Mouse (Mus musculus) hindbrain, embryonic 10.5 days (tissue): ENCODE measurements around the gene Thop1. TPM values are rescaled to one million over a fixed set of nuclear protein-coding genes. Genes with fewer than 3 reads are reported as not detected.
A peak's percentile ranks its signal among the peaks of the same experiment; 100 is the strongest.
"Not testable (repeated sequence)": the region's sequence is repeated elsewhere in the genome, so short reads cannot be mapped to it uniquely, and the experiment has no call there.

ENCODE experiments used
- DNase-seq: peaks from one replicate; pipeline ENCODE4 v3.0.0-alpha.2; 2017; ENCODE audit warnings: low spot score
- H3K27ac ChIP-seq: fragments of 300-500 bp; sonication (generic); 2 replicates; pipeline ENCODE4 v1.5.1; 2016; ENCODE audit warnings: mild to moderate bottlenecking, moderate library complexity
- H3K27me3 ChIP-seq: fragments of 300-500 bp; sonication (generic); 2 replicates; pipeline ENCODE4 v1.6.1; 2016; ENCODE audit warnings: mild to moderate bottlenecking; ENCODE audit not compliant: poor library complexity, insufficient read depth, severe bottlenecking
- H3K36me3 ChIP-seq: fragments of 300-500 bp; sonication (generic); 2 replicates; pipeline ENCODE4 v1.6.1; 2016; ENCODE audit warnings: mild to moderate bottlenecking, moderate library complexity
- H3K4me1 ChIP-seq: fragments of 300-500 bp; sonication (generic); replicated peaks from 2 replicates; pipeline ENCODE4 v1.6.1; 2016; ENCODE audit warnings: mild to moderate bottlenecking
- H3K4me3 ChIP-seq: fragments of 300-500 bp; sonication (generic); 2 replicates; pipeline ENCODE4 v1.5.1; 2016; ENCODE audit warnings: mild to moderate bottlenecking, moderate library complexity
- H3K9me3 ChIP-seq: fragments of 300-500 bp; sonication (generic); 2 replicates; pipeline ENCODE4 v1.6.1; 2016; ENCODE audit warnings: mild to moderate bottlenecking, moderate library complexity
- WGBS: fragments of 180-500 bp; shearing (Covaris S2); methylation state at CpG from one replicate; pipeline ENCODE4 v1.1.7; 2016; 5-methylcytosine and 5-hydroxymethylcytosine counted together
- polyA plus RNA-seq: library from polyadenylated mRNA; unstranded; fragments of >200 nt; fragmentation: Nextera tagmentation; extraction: Ambion mirVana; gene quantifications from 2 replicates; pipeline ENCODE4 v1.2.1, GENCODE M21; 2016

Gene Thop1
- polyA plus RNA-seq, 1 experiment from 2014 or later, result 85.4 TPM

- peaks cover 14% of the 10 kb centered on the region for H3K4me1 ChIP-seq
- DNase-seq, result peak; percentile 98
- peak within 1 kb of the TSS; percentile 67 for H3K4me3 ChIP-seq
- peak within 1 kb of the TSS; percentile 86 for H3K27ac ChIP-seq
- 1% methylated on average over 35 of the region's 35 CpGs for WGBS
- no peaks in the 10 kb centered on the region for H3K27me3 ChIP-seq
- H3K9me3 ChIP-seq, result no peaks in the 10 kb centered on the region
- H3K36me3 ChIP-seq, result peaks cover 7% of the 10 kb centered on the region; the same call in 1 of the 2 replicates
Measured at GRCm38 (mm10) chr10:81036988-81037580, 32.8 kb upstream of the Thop1 start, which contains the start of gene Slc39a3. Gene Slc39a3 (minus strand): TSS chr10:81037426.

- no peaks in the 10 kb centered on the region for H3K9me3 ChIP-seq
- no peak overlapping the region for H3K4me3 ChIP-seq
- H3K27me3 ChIP-seq, result no peaks in the 10 kb centered on the region
- peaks cover 44% of the 10 kb centered on the region for H3K36me3 ChIP-seq
- H3K27ac ChIP-seq, result no peak overlapping the region
- DNase-seq, result peak; percentile 75
- WGBS, result 37% methylated on average over 13 of the region's 13 CpGs
- H3K4me1 ChIP-seq, result peaks cover 12% of the 10 kb centered on the region
Measured at GRCm38 (mm10) chr10:81041458-81042175, 28.2 kb upstream of the Thop1 start.

GRCm38 (mm10) chr10:81045246-81045645 lies 24.6 kb upstream of the Thop1 start:
- not testable (repeated sequence) for H3K9me3 ChIP-seq, DNase-seq, H3K27me3 ChIP-seq, H3K27ac ChIP-seq, H3K4me3 ChIP-seq, H3K4me1 ChIP-seq
- H3K36me3 ChIP-seq, result peaks cover 80% of the 10 kb centered on the region
- 94% methylated on average over 14 of the region's 14 CpGs for WGBS

- Histone ChIP-seq H3K36me3 (peaks cover 99% of the 10 kb centered on the region), H3K4me1 (0 out of 2 replicates have a peak, but pooled peaks cover 10% of the 10 kb centered on the region), H3K27me3 (no peaks in the 10 kb centered on the region), H3K4me3 (no peak overlapping the region), H3K27ac (no peak overlapping the region), H3K9me3 (no peaks in the 10 kb centered on the region)
- peak; percentile 28 for DNase-seq
- WGBS, result 90% methylated on average over 4 of the region's 4 CpGs
Measured at GRCm38 (mm10) chr10:81050645-81051044, 19.2 kb upstream of the Thop1 start.

- WGBS, result 96% methylated on average over 6 of the region's 6 CpGs
- H3K27ac ChIP-seq, result no peak overlapping the region
Measured at GRCm38 (mm10) chr10:81051133-81051532, 18.7 kb upstream of the Thop1 start.

GRCm38 (mm10) chr10:81052577-81052976 lies 17.3 kb upstream of the Thop1 start:
- Histone ChIP-seq H3K9me3 (no peaks in the 10 kb centered on the region), H3K27ac (no peak overlapping the region), H3K27me3 (no peaks in the 10 kb centered on the region), H3K36me3 (peaks cover 88% of the 10 kb centered on the region), H3K4me1 (peaks cover 24% of the 10 kb centered on the region), H3K4me3 (no peak overlapping the region)
- WGBS, result 92% methylated on average over 5 of the region's 5 CpGs
- DNase-seq, result no peak

More at GRCm38 (mm10) chr10:81051133-81051532, 18.7 kb upstream of the Thop1 start:
- Histone ChIP-seq H3K4me1 (peaks cover 10% of the 10 kb centered on the region; the same call in 1 of the 2 replicates), H3K4me3 (no peak overlapping the region), H3K27me3 (no peaks in the 10 kb centered on the region), H3K9me3 (no peaks in the 10 kb centered on the region), H3K36me3 (peaks cover 96% of the 10 kb centered on the region)
- no peak for DNase-seq

- 76% methylated on average over 6 of the region's 6 CpGs for WGBS
- peaks cover 43% of the 10 kb centered on the region for H3K4me1 ChIP-seq
Measured at GRCm38 (mm10) chr10:81055169-81055568, 14.7 kb upstream of the Thop1 start.

GRCm38 (mm10) chr10:81055802-81056340 lies 14.0 kb upstream of the Thop1 start:
- 87% methylated on average over 11 of the region's 11 CpGs for WGBS
- H3K4me1 ChIP-seq, result peaks cover 43% of the 10 kb centered on the region
- not testable (repeated sequence) for H3K9me3 ChIP-seq, DNase-seq, H3K4me3 ChIP-seq, H3K27ac ChIP-seq, H3K27me3 ChIP-seq
- peaks cover 63% of the 10 kb centered on the region for H3K36me3 ChIP-seq

More at GRCm38 (mm10) chr10:81055169-81055568, 14.7 kb upstream of the Thop1 start:
- no peak overlapping the region for H3K27ac ChIP-seq
- H3K27me3 ChIP-seq, result no peaks in the 10 kb centered on the region
- peaks cover 70% of the 10 kb centered on the region for H3K36me3 ChIP-seq
- DNase-seq, result no peak
- no peak overlapping the region for H3K4me3 ChIP-seq
- H3K9me3 ChIP-seq, result no peaks in the 10 kb centered on the region

- Histone ChIP-seq H3K36me3 (peaks cover 46% of the 10 kb centered on the region), H3K9me3 (no peaks in the 10 kb centered on the region), H3K27me3 (no peaks in the 10 kb centered on the region), H3K27ac (no peak overlapping the region), H3K4me1 (peaks cover 43% of the 10 kb centered on the region), H3K4me3 (no peak overlapping the region)
- 93% methylated on average over 23 of the region's 23 CpGs for WGBS
- no peak for DNase-seq
Measured at GRCm38 (mm10) chr10:81057406-81058130, 12.3 kb upstream of the Thop1 start.

GRCm38 (mm10) chr10:81058896-81059295 lies 10.9 kb upstream of the Thop1 start:
- Histone ChIP-seq H3K27ac (no peak overlapping the region), H3K4me1 (peaks cover 43% of the 10 kb centered on the region), H3K4me3 (peak overlapping the region; percentile 71), H3K9me3 (no peaks in the 10 kb centered on the region), H3K27me3 (no peaks in the 10 kb centered on the region), H3K36me3 (peaks cover 34% of the 10 kb centered on the region)
- DNase-seq, result no peak
- WGBS, result 93% methylated on average over 6 of the region's 6 CpGs

- H3K27me3 ChIP-seq, result no peaks in the 10 kb centered on the region
- DNase-seq, result peak; percentile 99
- H3K27ac ChIP-seq, result peak within 1 kb of the TSS; percentile 87
- no peaks in the 10 kb centered on the region for H3K9me3 ChIP-seq
- H3K4me1 ChIP-seq, result peaks cover 41% of the 10 kb centered on the region
- peaks cover 24% of the 10 kb centered on the region for H3K36me3 ChIP-seq
- H3K4me3 ChIP-seq, result peak within 1 kb of the TSS; percentile 71
- WGBS, result under 1% methylated on average over 48 of the region's 48 CpGs
Measured at GRCm38 (mm10) chr10:81059603-81060543, 10.0 kb upstream of the Thop1 start, which contains the start of gene Sgta. Gene Sgta (minus strand): TSS chr10:81060181.

- WGBS, result 68% methylated on average over 4 of the region's 4 CpGs
- Histone ChIP-seq H3K4me1 (peaks cover 21% of the 10 kb centered on the region), H3K9me3 (no peaks in the 10 kb centered on the region), H3K27ac (no peak overlapping the region), H3K27me3 (no peaks in the 10 kb centered on the region), H3K36me3 (0 out of 2 replicates have a peak, but pooled peaks cover 6% of the 10 kb centered on the region), H3K4me3 (no peak overlapping the region)
- no peak for DNase-seq
Measured at GRCm38 (mm10) chr10:81062710-81063109, 7.1 kb upstream of the Thop1 start.
